11 mouse cellular contexts compared by ENCODE assay signal in genomic region chr5:123277704-123278103, GRCm38 (mm10).
"Had no signal": no experiment of that assay in that cellular context is flagged by ENCODE, and none has a peak within 500 bp of the region (broad histone marks: within the 10 kb centered on the region; RNA-seq: fewer than 3 reads in every experiment).

No protein-coding gene starts in this region.

- H3K9ac ChIP-seq: kidney, embryonic 15.5 days; limb, embryonic 15.5 days; liver, embryonic 12.5 days; midbrain, embryonic 12.5 days; stomach, embryonic 15.5 days had no signal

- H3K36me3 ChIP-seq: kidney, embryonic 15.5 days; limb, embryonic 15.5 days; liver, embryonic 12.5 days; midbrain, embryonic 12.5 days; stomach, embryonic 15.5 days had no signal

- ATAC-seq: liver, embryonic 12.5 days had no signal

- H3K27me3 ChIP-seq: kidney, embryonic 15.5 days; limb, embryonic 15.5 days; liver, embryonic 12.5 days; midbrain, embryonic 12.5 days; stomach, embryonic 15.5 days had no signal

- H3K9me3 ChIP-seq: kidney, embryonic 15.5 days; limb, embryonic 15.5 days; liver, embryonic 12.5 days; midbrain, embryonic 12.5 days; stomach, embryonic 15.5 days had no signal

- H3K4me2 ChIP-seq: kidney, embryonic 15.5 days; limb, embryonic 15.5 days; liver, embryonic 12.5 days; midbrain, embryonic 12.5 days; stomach, embryonic 15.5 days had no signal

- H3K4me1 ChIP-seq: kidney, embryonic 15.5 days; liver, embryonic 12.5 days had no signal

- H3K27ac ChIP-seq: kidney, embryonic 15.5 days; limb, embryonic 15.5 days; liver, embryonic 12.5 days; midbrain, embryonic 12.5 days; stomach, embryonic 15.5 days had no signal

- H3K4me3 ChIP-seq: kidney, embryonic 15.5 days; limb, embryonic 15.5 days; liver, embryonic 12.5 days; midbrain, embryonic 12.5 days; stomach, embryonic 15.5 days had no signal

- DNase-seq: kidney, adult 2 months; kidney, postnatal 14 days; layer of hippocampus, postnatal 36 days; right cerebral cortex, postnatal 14 days; thymus, adult 2 months; thymus, postnatal 25 days had no signal
